Mouse (Mus musculus): Measurements from ENCODE around the gene Prr9. TPM values are rescaled to one million over a fixed set of nuclear protein-coding genes. Genes with fewer than 3 reads are reported as not detected.

Prr9 gene
- polyA plus RNA-seq, 1 experiment from 2014 or later = not detected

- Histone ChIP-seq H3K9me3 (ENCODE audit: control insufficient read depth, low read length) (no peaks in the 10 kb centered on the region), H3K4me1 (replicated peaks; ENCODE audit: control insufficient read depth, insufficient read depth, low read length) (no peaks in the 10 kb centered on the region), H3K9ac (ENCODE audit: low read length) (no peak overlapping the region), H3K27ac (ENCODE audit: low read length) (no peak overlapping the region), H3K27me3 (ENCODE audit: control insufficient read depth, insufficient read depth, low read depth, low read length) (no peaks in the 10 kb centered on the region), H3K36me3 (ENCODE audit: control insufficient read depth, insufficient read depth, low read length) (no peaks in the 10 kb centered on the region), H3K4me3 (ENCODE audit: low read length) (no peak overlapping the region), H3K4me2 (ENCODE audit: low read depth, low read length) (no peak overlapping the region)
- ATAC-seq (ENCODE audit: low read depth) = no peak
These were observed 13.0 kb downstream of the Prr9 start for GRCm38 (mm10) chr3:92110790-92111189.

- Histone ChIP-seq H3K9me3 (ENCODE audit: control insufficient read depth, low read length) (no peaks in the 10 kb centered on the region), H3K27ac (ENCODE audit: low read length) (no peak overlapping the region), H3K4me3 (ENCODE audit: low read length) (no peak overlapping the region), H3K4me2 (ENCODE audit: low read depth, low read length) (no peak overlapping the region), H3K36me3 (ENCODE audit: control insufficient read depth, insufficient read depth, low read length) (no peaks in the 10 kb centered on the region), H3K9ac (ENCODE audit: low read length) (no peak overlapping the region), H3K4me1 (replicated peaks; ENCODE audit: control insufficient read depth, insufficient read depth, low read length) (no peaks in the 10 kb centered on the region), H3K27me3 (ENCODE audit: control insufficient read depth, insufficient read depth, low read depth, low read length) (no peaks in the 10 kb centered on the region)
- 6% methylated on average over 6 of the region's 6 CpGs for WGBS
- ATAC-seq (ENCODE audit: low read depth) = no peak
These were observed 17.2 kb downstream of the Prr9 start for GRCm38 (mm10) chr3:92106582-92106981.

GRCm38 (mm10) chr3:92083042-92083441 is 40.7 kb downstream of the Prr9 start, which contains the start of gene Lor:
Lor (minus strand) TSS chr3:92083142.
- H3K9me3 ChIP-seq (ENCODE audit: control insufficient read depth, low read length) = no peaks in the 10 kb centered on the region
- WGBS = 77% methylated on average over 2 of the region's 2 CpGs
- H3K9ac ChIP-seq (ENCODE audit: low read length) = no peak within 1 kb of the TSS
- H3K27ac ChIP-seq (ENCODE audit: low read length) = no peak within 1 kb of the TSS
- H3K36me3 ChIP-seq (ENCODE audit: control insufficient read depth, insufficient read depth, low read length) = no peaks in the 10 kb centered on the region
- peaks cover 31% of the 10 kb centered on the region for H3K27me3 ChIP-seq (ENCODE audit: control insufficient read depth, insufficient read depth, low read depth, low read length)
- H3K4me2 ChIP-seq (ENCODE audit: low read depth, low read length) = no peak within 1 kb of the TSS
- no peak for ATAC-seq (ENCODE audit: low read depth)
- no peak within 1 kb of the TSS; the same call in 1 of the 2 replicates for H3K4me3 ChIP-seq (ENCODE audit: low read length)
- peaks cover 3% of the 10 kb centered on the region; the same call in 1 of the 2 replicates for H3K4me1 ChIP-seq (replicated peaks; ENCODE audit: control insufficient read depth, insufficient read depth, low read length)

- peak overlapping the region; percentile 62 for H3K9ac ChIP-seq (ENCODE audit: low read length)
- H3K27me3 ChIP-seq (ENCODE audit: control insufficient read depth, insufficient read depth, low read depth, low read length) = peaks cover 31% of the 10 kb centered on the region
These were observed 42.3 kb downstream of the Prr9 start for GRCm38 (mm10) chr3:92081285-92081931.

GRCm38 (mm10) chr3:92080462-92081284 is 43.1 kb downstream of the Prr9 start:
- Histone ChIP-seq H3K4me3 (ENCODE audit: low read length) (peak overlapping the region; percentile 72), H3K4me2 (ENCODE audit: low read depth, low read length) (peak overlapping the region; percentile 99), H3K9me3 (ENCODE audit: control insufficient read depth, low read length) (no peaks in the 10 kb centered on the region), H3K9ac (ENCODE audit: low read length) (peak overlapping the region; percentile 62), H3K27ac (ENCODE audit: low read length) (no peak overlapping the region), H3K36me3 (ENCODE audit: control insufficient read depth, insufficient read depth, low read length) (no peaks in the 10 kb centered on the region), H3K4me1 (replicated peaks; ENCODE audit: control insufficient read depth, insufficient read depth, low read length) (peaks cover 3% of the 10 kb centered on the region; the same call in 1 of the 2 replicates), H3K27me3 (ENCODE audit: control insufficient read depth, insufficient read depth, low read depth, low read length) (peaks cover 31% of the 10 kb centered on the region)
- WGBS = under 1% methylated on average over 64 of the region's 82 CpGs
- peak; percentile 90 for ATAC-seq (ENCODE audit: low read depth)

More at GRCm38 (mm10) chr3:92081285-92081931, 42.3 kb downstream of the Prr9 start:
- Histone ChIP-seq H3K9me3 (ENCODE audit: control insufficient read depth, low read length) (no peaks in the 10 kb centered on the region), H3K4me3 (ENCODE audit: low read length) (peak overlapping the region; percentile 72), H3K36me3 (ENCODE audit: control insufficient read depth, insufficient read depth, low read length) (no peaks in the 10 kb centered on the region), H3K4me2 (ENCODE audit: low read depth, low read length) (peak overlapping the region; percentile 99), H3K4me1 (replicated peaks; ENCODE audit: control insufficient read depth, insufficient read depth, low read length) (peaks cover 3% of the 10 kb centered on the region; the same call in 1 of the 2 replicates), H3K27ac (ENCODE audit: low read length) (no peak overlapping the region)
- under 1% methylated on average over 60 of the region's 76 CpGs for WGBS
- peak; percentile 76 for ATAC-seq (ENCODE audit: low read depth)

Other genes with a start within 250 kb of the Prr9 start
- gene Pglyrp3, start 109.4 kb downstream of the Prr9 start, polyA plus RNA-seq (2015; fragmentation: Nextera tagmentation; extraction: Ambion mirVana) = not detected in 2 replicates
- gene Lor, start 40.8 kb downstream of the Prr9 start, polyA plus RNA-seq (2015; fragmentation: Nextera tagmentation; extraction: Ambion mirVana) = 0.24 and 1.5 TPM in 2 replicates
- not detected in 2 replicates for gene Lelp1, start 18.8 kb upstream of the Prr9 start, polyA plus RNA-seq (2015; fragmentation: Nextera tagmentation; extraction: Ambion mirVana)
- gene Sprr2a1, start 91.9 kb upstream of the Prr9 start, polyA plus RNA-seq (2015; fragmentation: Nextera tagmentation; extraction: Ambion mirVana) = 0.29 TPM in 1 of 2 replicates, not detected in the other
- gene Sprr2a2, start 92.0 kb upstream of the Prr9 start, polyA plus RNA-seq (2015; fragmentation: Nextera tagmentation; extraction: Ambion mirVana) = 3.2 and 14.3 TPM in 2 replicates
- gene Sprr2a3, start 161.5 kb upstream of the Prr9 start, polyA plus RNA-seq (2015; fragmentation: Nextera tagmentation; extraction: Ambion mirVana) = 0.34 and 0.84 TPM in 2 replicates
- not detected in 2 replicates for gene Sprr2b, start 192.7 kb upstream of the Prr9 start, polyA plus RNA-seq (2015; fragmentation: Nextera tagmentation; extraction: Ambion mirVana)
- not detected in 2 replicates for gene Sprr2d, start 215.2 kb upstream of the Prr9 start, polyA plus RNA-seq (2015; fragmentation: Nextera tagmentation; extraction: Ambion mirVana)
- not detected in 2 replicates for gene Sprr2e, start 228.2 kb upstream of the Prr9 start, polyA plus RNA-seq (2015; fragmentation: Nextera tagmentation; extraction: Ambion mirVana)
- gene Sprr2f, start 241.2 kb upstream of the Prr9 start, polyA plus RNA-seq (2015; fragmentation: Nextera tagmentation; extraction: Ambion mirVana) = not detected in 2 replicates